Mouse (Mus musculus) adrenal gland, adult (tissue): Measurements from ENCODE around the gene Xylt1.
A peak's percentile ranks its signal among the peaks of the same experiment; 100 is the strongest.

Experiments used
- DNase-seq, 2 experiments: peaks; one replicate each; pipeline ENCODE4 v3.0.0; 2022 to 2023; ENCODE audit warnings: low spot score in 1 of 2; ENCODE audit not compliant: inconsistent age in 2 of 2

The Xylt1 gene

DNA sequence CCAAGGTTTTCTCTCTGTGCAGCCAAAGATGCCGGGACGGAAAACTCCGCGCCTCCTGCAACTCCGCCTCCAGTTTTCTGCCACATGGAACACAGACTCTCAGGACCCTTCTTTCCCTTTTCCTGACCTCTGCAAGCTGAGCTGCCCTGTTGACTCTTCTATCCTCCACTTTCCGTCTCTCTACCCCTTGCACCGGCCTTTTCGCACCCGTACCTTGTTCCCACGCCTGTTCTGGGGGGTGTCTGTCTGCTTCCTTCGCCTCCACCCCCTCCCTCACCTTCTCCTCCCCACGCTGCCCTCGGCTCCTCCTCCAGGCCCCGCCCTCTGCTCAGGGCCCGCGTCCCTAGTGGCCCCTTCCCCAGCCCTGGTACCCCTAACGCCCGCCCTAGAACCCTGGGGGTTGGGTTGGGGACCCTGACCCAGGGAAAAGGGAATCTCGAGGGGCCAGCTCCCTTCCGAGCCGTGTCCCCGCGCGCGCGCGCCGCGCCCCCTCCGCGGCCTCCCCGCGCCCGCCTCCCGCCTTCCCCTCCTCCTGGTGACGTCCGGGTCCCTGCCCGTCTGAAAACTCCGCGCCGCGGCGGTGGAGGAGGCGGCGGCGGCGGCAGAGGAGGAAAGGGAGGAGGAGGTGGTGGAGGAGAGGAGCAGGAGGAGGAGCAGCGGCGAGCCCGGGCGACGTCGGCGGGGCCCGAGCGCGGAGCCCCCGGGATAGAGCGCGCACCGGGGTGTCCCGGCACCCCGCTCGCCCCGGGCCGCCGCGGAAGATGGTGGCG, at the start of gene Xylt1:
TSS of gene Xylt1 (plus strand) at position 562 of the 770 bp plus-strand sequence.
- DNase-seq: peak; percentile 92 to 97

DNA sequence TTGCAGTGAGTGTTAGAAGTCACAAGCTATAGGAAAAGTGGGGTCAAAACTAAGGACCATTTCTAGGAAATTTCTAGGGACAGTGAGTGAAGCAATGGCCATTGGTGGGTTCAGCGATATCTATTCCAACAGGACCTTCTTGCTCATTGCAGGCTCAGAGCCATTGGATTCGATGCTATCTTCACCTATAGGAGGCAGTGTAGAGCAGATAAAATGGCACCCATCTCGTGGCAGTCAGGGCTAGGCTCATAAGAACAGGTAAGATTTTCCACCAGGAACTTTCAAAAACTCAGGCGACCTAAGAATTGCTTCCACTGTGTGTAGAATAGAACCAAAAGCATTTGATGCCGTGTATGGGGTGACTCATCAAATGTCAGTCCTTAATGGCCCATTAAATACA, 46.8 kb upstream of the Xylt1 start:
- no peak for DNase-seq

DNA sequence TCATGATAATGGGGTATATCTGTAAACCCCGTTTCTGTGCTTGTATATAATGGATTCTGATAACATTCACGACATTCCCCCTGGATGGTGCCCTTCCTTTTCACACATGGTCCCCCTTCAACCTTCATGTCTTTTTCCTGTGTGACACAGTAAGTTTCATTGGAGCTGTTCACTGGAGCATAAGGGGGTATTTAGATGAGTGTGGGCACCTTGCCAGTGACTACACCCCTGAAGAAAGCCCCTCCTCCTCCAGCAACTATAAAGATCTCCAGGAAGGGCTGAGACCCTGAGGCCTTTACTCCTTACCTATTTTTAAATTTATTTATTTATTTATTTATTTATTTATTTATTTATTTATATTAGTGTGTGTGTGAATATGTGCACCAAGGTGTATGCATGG, 24.5 kb upstream of the Xylt1 start:
- DNase-seq: no peak

DNA sequence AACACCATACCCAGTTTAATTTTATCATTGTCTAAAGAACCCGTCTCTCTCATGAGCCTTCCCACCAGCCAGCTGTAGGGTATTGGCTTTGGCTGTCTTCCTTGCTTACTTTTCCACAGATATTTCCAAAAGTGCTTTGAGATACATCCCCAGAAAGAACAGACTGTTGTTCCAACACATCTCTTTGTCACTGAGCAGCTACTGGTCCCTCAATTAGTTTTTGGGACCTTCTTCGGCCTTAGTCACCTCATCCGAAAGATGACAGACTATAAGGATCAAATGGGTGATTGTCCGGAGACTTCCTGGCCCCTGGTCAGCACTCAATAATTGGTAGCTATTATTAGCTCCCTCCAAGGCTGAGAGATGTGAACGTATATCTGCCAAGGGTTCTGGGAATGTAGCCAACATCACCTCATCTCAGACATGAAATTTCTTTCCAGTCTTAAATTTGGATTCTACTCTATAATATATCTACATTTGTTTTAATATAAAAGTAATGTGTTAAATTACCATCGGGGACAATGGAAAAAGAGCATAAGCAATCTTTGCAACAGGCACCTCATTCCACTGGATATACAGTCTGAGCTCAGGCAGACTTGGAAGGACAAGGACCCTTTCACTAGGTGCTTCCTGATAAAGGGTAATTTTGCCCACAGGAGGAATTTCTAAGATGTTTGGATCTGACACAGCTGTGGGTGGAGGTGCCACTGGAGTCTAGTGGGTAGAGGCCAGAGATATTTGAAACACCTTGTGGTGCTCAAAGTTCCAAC, 23.2 kb upstream of the Xylt1 start:
- no peak for DNase-seq

DNA sequence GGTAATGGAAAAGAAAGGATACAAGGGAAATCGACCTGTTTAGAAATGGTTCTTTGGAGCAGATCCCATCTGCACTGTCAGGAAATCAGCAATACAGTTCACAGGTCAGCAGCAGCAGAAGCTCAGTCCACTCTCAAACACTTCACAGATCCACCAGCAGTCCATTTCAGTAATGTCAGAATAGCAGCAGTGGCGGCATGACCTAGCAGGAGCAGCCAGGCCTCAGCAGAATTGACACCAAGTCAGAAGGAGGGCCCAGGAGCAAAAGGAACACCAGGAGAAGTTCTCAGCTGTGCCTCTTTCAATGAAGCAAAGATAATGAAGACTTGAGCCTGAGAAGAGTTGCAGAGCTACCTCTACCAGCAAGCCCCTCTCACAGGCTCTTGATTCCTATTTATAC, 19.5 kb upstream of the Xylt1 start:
- no peak for DNase-seq

DNA sequence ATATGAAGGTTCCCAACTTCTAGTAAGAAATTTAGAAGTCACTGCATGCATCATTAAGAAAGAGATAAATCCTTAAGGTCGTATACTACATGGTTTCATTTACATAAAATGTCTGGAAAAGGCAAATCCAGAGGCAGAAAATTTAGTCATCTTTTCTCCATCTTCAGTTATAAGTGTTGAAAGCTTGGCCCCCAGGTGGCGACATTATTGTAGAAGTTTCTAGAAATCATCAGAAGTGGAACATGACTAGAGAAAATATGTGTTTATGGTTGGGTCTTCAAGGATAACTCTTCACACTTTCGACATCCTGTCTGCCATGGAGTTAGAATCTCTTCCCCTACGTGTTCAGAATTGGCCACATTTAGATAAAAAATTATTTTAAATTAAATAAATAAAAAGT, 18.3 kb upstream of the Xylt1 start:
- no peak for DNase-seq

DNA sequence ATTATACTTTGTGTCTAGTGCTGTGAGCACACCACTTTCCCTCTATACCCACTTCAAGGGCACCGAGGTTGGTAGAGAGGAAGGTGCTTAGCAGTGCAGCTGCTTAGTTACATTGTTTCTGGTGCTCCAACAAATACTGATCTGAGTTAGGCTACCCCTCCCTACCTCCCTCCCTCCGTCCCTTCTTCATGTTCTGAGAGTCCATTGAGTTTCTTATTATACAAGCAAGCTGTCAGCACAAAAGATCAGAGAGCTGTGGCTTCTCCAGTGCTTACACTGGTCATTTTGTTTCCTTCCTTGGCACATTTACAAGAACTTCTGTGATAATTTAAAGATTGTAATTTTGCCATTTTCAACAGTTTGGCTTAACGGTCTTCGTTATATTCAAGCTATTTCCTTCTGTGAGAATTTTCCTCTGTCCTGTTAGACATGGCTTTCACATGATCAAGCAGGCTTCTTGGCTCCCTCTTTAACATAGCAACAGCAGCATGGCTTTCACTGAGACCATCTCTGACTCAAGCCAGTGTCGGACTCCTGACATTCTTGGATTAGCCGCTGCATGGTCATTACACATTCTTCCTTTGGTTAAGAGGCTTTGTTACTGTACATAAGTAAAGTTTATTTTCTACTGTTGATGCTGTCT, 12.0 kb upstream of the Xylt1 start:
- DNase-seq: no peak

DNA sequence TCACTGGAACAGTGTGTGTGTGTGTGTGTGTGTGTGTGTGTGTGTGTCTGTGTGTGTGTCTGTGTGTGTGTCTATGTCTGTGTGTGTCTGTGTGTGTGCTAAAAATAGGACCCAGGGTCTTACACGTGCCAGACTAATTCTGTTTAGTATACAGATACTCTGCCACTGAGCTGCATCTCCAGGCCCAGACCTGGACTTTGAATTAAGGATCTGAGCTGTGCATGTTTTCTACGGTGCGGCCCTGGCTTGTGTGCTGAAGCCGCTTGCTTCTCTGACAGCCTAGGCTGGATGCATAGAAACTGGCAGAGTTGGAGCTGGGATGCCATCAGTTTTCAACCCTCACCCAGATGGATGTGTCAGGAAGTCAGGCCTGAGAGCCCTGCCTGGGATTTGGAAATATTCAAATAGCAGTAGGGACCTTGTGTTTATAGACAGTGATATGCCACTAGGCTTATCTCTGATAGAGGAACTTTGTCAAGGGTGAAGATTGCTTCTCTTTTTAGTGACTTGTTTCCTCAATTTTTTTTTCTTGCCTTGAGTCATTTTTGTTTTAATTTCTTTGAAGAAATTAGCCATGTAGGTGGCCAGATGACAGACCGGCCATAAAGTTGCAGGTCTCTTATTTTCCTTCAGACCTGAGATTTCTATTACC, 11.4 kb upstream of the Xylt1 start:
- no peak for DNase-seq

DNA sequence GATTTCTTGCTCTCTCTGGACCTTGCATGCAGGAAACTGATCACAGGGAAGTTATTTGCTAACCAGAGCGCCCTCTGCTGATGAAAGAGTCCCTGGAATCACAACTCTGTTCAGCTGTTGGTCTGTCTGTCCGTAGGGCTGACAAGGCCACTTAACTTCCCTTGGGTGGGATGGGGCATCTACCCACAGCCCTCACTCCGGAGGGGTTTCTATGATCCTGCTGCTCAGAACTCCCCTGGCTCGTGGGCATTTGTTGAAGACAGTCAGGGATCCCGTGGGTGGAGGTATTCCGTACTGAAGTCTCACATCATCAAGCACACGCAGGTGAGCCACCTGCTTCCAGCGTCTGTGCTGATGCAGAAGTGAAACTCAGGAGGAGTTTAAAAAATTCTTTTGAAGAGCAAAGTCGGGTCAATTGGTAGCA, 4.9 kb upstream of the Xylt1 start:
- peak; percentile 64 to 89 for DNase-seq

DNA sequence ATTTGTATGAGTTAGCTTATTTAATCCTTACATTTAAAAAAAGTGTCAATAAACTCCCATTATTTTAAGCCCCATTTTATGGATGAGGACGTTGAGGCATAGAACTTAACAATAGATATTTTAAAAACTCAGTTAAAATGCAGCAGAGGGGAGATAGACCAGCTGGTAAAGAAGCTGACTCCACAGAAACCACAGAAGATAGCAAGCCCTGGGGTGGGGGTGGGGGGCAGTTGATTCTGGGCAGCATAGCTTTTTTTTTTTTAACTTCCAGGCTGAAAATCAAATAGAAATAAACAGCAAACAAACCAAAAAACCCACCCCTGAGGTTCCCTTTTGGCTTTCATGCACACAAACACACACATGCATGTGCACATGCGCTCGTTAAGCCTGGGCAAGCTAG, 3.6 kb upstream of the Xylt1 start:
- DNase-seq: no peak

DNA sequence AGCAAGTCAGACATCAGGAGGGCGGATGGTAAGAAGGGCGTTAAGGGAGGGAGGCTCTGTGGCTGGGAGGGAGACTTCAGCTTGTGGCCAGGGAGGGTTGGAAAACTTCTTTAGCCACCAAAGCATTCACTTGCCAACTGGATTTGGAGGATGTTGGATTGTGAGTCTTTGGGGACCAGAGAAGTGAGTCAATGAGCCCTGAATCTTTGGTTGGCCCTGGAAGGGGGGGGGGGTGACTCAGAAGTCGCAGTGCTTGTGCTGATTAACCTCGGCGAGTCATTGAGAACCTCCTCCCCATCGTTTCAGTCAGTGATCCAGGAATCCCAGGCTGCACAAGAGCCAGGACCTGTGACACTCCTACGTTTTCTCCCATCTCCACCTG, 752 bp upstream of the Xylt1 start:
- peak in 1 of 2 experiments; percentile 34 for DNase-seq

DNA sequence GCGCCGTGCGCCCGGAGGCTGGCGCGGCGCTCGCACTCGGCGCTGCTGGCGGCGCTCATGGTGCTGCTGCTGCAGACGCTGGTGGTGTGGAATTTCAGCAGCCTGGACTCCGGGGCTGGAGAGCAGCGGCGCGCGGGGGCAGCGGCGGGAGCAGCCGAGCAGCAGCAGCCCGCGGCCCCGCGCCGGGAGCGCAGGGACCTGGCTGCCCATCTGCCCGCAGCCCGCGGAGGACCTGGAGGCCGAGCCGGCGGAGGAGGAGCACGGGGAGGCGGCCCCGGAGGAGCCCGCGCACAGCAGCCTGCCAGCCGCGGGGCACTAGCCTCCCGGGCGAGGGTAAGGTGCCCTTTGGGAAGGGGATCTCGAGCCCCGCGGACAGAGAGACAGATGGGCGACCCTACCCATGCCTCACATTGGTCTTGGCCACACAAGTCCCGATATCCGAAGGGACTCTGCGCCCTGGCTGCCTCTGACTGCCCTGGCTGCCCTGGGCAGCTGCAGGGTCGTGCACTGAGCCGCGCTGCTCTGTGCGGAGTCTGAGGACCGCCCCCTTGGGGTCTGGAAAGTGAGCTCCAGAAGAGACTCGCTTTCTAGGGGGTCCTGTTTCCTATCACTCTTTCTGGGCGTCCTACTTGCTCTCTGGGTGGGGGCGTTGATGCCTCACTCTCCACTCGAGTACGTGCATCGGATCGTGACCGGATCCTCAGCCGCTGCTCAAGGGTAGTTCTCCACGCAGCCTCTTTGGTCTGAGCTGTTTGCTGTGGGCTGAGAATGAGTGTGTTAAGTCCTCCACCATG, 606 bp downstream of the Xylt1 start:
- no peak for DNase-seq

DNA sequence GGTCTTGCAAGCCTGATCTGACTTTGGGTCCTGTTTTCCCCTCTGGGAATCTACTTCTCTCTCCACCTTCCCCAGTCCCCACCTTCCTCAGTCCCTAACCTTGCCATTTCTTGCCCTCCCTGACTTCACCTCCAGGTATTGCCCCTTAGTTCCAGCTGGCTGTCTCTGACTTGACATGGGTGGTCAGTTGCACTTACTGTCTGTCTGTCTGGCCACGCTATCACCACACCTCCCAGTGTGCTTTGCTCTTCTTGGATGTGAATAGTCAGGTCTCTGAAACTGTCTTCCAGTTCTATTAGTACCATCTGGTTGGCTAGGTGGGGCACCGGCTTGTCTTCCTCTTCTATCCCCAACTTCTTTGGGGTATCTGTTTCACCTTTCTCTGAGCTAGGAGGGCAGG, 1.2 kb downstream of the Xylt1 start:
- DNase-seq: no peak

DNA sequence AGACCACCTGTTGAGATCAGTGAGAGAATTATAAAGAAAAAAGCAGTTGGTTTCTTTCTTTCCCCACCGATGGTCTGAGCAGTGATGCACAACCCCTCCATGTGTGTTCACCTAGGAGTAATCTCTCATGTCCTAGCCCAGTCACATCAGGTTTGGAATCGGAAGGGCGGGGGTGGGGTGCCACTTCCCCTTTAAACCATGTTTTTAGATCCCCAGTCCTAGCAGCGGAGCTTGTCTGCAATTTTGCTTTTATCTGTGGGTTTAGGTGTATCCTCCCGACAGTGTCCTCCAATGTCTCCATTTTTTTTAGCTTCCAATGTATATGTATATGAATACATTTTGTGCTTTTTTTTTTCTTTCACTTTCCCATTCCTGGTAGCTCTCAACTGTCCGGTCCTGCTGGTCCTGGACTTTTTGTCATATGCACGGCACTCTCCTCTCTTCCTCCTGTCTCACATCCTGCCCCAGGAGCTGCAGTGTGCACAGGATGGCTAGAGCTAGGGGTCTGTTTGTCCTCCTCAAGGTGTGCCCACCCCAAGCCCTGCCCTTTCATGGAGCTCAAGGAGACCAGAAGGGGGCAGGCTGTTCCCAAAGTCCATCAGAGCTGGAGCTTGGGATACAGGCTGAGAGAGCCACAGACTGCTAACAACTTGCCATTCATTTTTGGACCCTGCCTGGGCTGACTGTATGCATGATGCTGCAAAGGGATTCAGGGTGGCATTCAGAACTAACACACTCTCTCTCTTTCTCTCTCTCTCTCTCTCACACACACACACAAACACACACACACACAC, 2.6 kb downstream of the Xylt1 start:
- peak; percentile 43 to 72 for DNase-seq

DNA sequence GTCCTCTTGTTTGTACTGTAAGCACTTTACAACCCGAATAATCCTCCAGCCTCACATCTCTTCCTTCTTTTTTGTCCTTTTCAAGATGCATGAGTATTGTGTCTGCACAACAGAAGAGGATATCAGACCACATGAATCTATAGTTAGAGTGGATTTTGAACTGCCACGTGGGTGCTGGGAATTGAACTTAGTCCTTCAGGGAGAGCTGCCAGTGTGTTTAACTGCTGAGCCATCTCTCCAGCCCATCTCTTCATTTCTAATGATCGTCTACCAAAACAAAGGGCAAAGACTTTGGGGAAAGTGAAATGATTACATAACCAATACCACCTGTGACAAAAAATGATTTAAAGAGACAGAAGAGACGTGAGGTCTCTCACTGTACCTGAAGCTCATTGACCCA, 5.6 kb downstream of the Xylt1 start:
- DNase-seq: no peak

DNA sequence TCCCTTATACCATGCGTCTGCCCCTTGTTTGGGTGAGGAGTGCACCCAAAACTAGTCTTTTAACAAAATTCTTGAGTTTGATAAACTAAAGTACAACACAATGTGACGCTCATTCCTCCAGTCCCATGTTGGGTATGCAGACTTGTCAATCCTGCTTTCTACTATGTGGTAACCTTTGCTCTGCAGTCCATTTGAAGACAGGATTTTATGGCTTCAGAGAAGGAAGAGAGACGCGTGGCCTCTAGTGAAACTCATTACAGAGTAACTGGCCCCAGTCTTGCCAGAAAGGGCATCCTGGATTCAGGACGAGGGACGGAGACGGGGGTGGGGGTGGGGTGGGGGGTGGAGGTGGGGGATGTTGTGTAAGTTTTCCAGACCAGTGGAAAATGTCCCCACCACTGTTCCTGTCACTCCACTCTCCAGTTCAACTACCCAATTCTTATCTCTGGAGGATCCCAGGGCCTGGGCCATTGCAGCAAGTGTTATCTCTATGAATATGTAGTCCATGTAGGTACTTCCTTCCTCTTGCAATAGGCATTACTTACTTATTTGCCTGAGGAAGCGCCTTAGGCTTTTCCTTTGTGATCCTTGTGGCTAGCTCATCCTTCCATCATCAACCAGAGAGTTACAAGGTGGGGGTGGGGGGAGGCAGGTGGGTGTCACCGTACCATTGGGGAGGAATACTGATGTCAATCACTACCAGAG, 7.7 kb downstream of the Xylt1 start:
- DNase-seq: no peak

DNA sequence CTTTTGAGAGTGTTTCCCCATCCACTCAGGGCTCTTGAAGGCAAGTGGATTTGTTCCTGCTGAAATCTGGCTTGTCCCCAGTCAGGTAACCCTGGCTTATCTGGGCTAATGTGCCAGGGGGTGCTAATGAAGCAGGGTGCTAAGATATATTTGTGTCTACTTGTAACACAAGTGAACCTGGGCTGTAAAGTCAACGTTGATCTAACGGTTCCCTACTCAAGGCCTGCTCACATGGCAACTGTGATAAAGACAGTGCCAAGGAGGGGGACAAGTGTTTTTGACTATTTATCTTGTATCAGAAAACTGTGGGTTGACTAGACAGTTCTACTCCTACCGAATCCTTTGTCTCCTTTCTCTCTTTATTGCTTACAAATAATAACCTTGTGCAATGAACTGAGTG, 8.3 kb downstream of the Xylt1 start:
- no peak for DNase-seq

DNA sequence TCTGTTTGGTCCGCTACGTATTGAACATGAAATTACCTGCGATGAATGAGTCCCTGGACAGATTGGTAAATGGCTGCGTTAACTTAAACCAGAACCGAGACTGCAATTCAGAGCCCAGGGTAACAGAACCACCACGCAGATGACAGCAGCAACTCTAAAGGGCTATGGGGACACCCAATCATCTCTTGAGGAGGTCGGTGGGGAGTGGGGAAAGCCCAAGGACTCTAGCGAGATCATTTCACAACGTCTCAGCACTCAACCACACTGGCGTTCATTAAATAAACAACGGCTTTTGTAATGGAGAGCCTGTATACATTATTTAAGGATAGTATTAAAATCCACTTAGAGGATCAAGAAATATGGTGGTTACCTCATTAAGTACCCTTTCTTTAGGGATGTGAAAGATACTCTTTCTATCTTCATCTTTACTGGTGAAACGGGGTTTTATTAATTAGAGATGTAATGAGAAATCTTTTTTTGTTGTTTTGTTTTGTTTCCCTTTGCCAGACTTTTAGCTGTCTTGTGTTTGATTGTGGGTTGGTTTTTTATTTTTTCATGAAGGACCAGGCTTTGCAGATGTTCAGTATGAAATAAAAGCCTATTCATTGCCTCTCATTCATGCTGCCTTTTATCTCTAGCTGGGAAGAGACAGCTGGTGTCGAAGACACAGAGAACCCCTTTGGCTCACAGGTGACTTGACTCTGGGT, 12.2 kb downstream of the Xylt1 start:
- no peak for DNase-seq

DNA sequence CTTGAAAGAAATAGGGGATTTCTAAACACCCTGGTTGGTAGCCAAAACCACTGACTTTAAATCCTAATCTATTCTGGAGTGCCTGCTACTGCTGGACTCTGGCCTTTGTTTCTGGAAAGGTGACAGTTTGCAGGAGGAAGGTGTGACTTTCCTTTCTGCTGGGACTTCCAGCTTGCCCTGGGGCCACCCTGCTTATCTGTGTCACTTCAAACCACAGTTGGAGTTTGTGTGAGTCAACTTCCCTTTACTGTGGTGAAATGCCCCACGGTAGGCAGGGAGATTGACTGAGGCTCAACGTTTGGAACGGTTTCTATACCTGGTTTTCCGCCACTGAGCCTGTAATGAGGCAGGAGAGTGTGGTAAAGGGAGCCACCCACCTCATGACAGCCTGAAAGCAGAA, 13.2 kb downstream of the Xylt1 start:
- DNase-seq: no peak
